Mouse (Mus musculus) heart, postnatal 36 days (tissue): ENCODE measurements around the gene Pde4c. TPM values are rescaled to one million over a fixed set of nuclear protein-coding genes. Genes with fewer than 3 reads are reported as not detected.

Source experiments
- DNase-seq, 2 experiments: peaks; one replicate each; pipeline ENCODE4 v3.0.0; 2021 to 2022
- intact Hi-C: fragments of 180-260 bp; cut with DNase I; formaldehyde crosslinking; loops from one replicate; pipeline ENCODE4 v1.15.1; 2025
- total RNA-seq, 2 experiments: library from RNA; stranded (reverse); gene quantifications; 2 replicates each; pipeline ENCODE4 v1.2.3; 2021

Pde4c gene
- total RNA-seq, 2 experiments from 2014 or later, result 2.0 to 3.7 TPM

- DNase-seq, result peak; percentile 62 to 71
These were observed 5.2 kb upstream of the Pde4c start, which contains the start of gene Gm3336 for GRCm38 (mm10) chr8:70718297-70718696. Gene Gm3336 (plus strand): TSS chr8:70718543.

GRCm38 (mm10) chr8:70719796-70720270, 3.7 kb upstream of the Pde4c start:
- intact Hi-C loops, result loop anchor here (1.0 to 5.0 kb wide), 4 partner anchors 32 to 121 kb away; no protein-coding TSS in a partner anchor
- peak in 1 of 2 experiments; percentile 26 for DNase-seq

More at GRCm38 (mm10) chr8:70718297-70718696, 5.2 kb upstream of the Pde4c start, which contains the start of gene Gm3336:
- intact Hi-C loops, result loop anchor here (1.0 kb wide), 1 partner anchor 126 kb away; no protein-coding TSS in a partner anchor

- peak; percentile 88 to 92 for DNase-seq
- intact Hi-C loops, result loop anchor here (1.0 to 5.0 kb wide), 4 partner anchors 32 to 121 kb away; no protein-coding TSS in a partner anchor
These were observed 2.8 kb upstream of the Pde4c start for GRCm38 (mm10) chr8:70720739-70721138.

- intact Hi-C loops, result loop anchor here (5.0 kb wide), 1 partner anchor 101 kb away; no protein-coding TSS in a partner anchor
These were observed 1.9 kb upstream of the Pde4c start for GRCm38 (mm10) chr8:70721601-70722000.

GRCm38 (mm10) chr8:70724216-70724615, 696 bp downstream of the Pde4c start:
- no peak for DNase-seq
- intact Hi-C loops, result loop anchor here (5.0 kb wide), 1 partner anchor 98 kb away; no protein-coding TSS in a partner anchor

More at GRCm38 (mm10) chr8:70721601-70722000, 1.9 kb upstream of the Pde4c start:
- DNase-seq, result no peak

GRCm38 (mm10) chr8:70725792-70726447, 2.4 kb downstream of the Pde4c start:
- DNase-seq, result no peak
- intact Hi-C loops, result no loop called here

GRCm38 (mm10) chr8:70726721-70727120, 3.2 kb downstream of the Pde4c start:
- intact Hi-C loops, result no loop called here
- no peak for DNase-seq

- no peak for DNase-seq
- intact Hi-C loops, result no loop called here
These were observed 6.4 kb downstream of the Pde4c start for GRCm38 (mm10) chr8:70729808-70730475.

GRCm38 (mm10) chr8:70730956-70731355, 7.4 kb downstream of the Pde4c start:
- intact Hi-C loops, result no loop called here
- no peak for DNase-seq

- no peak for DNase-seq
- intact Hi-C loops, result no loop called here
These were observed 14.2 kb downstream of the Pde4c start for GRCm38 (mm10) chr8:70737705-70738104.

- intact Hi-C loops, result no loop called here
- DNase-seq, result no peak
These were observed 14.7 kb downstream of the Pde4c start for GRCm38 (mm10) chr8:70738211-70738610.

GRCm38 (mm10) chr8:70741661-70742060, 18.1 kb downstream of the Pde4c start:
- intact Hi-C loops, result no loop called here

GRCm38 (mm10) chr8:70742176-70742575, 18.7 kb downstream of the Pde4c start:
- intact Hi-C loops, result no loop called here
- no peak for DNase-seq

More at GRCm38 (mm10) chr8:70741661-70742060, 18.1 kb downstream of the Pde4c start:
- DNase-seq, result no peak

- DNase-seq, result peak in 1 of 2 experiments; percentile 47
- intact Hi-C loops, result no loop called here
These were observed 19.6 kb downstream of the Pde4c start for GRCm38 (mm10) chr8:70742981-70743655.

- intact Hi-C loops, result loop anchor here (1.0 kb wide), 1 partner anchor 8 kb away; no protein-coding TSS in a partner anchor
- DNase-seq, result peak; percentile 71 to 79
These were observed 20.4 kb downstream of the Pde4c start for GRCm38 (mm10) chr8:70743656-70744590.

- intact Hi-C loops, result loop anchor here (1.0 kb wide), 1 partner anchor 7 kb away; no protein-coding TSS in a partner anchor
- no peak for DNase-seq
These were observed 21.3 kb downstream of the Pde4c start for GRCm38 (mm10) chr8:70744806-70745205.

GRCm38 (mm10) chr8:70745691-70746220, 22.2 kb downstream of the Pde4c start:
- intact Hi-C loops, result no loop called here
- no peak for DNase-seq

- DNase-seq, result no peak
- intact Hi-C loops, result no loop called here
These were observed 23.2 kb downstream of the Pde4c start for GRCm38 (mm10) chr8:70746676-70747075.

- DNase-seq, result no peak
- intact Hi-C loops, result no loop called here
These were observed 23.8 kb downstream of the Pde4c start for GRCm38 (mm10) chr8:70747211-70747890.
